Mouse (Mus musculus): ENCODE results near the gene Ly75. TPM values are rescaled to one million over a fixed set of nuclear protein-coding genes. Genes with fewer than 3 reads are reported as not detected.

Ly75 gene
- total RNA-seq, 2 experiments from 2014 or later, result 1.3 to 1.4 TPM

- intact Hi-C loops (cut with DNase I), result no loop called here
- DNase-seq, result no peak
Measured at GRCm38 (mm10) chr2:60328641-60329040, 54.5 kb downstream of the Ly75 start.

- intact Hi-C loops (cut with DNase I), result no loop called here
- no peak for DNase-seq
Measured at GRCm38 (mm10) chr2:60327581-60327980, 55.5 kb downstream of the Ly75 start.

GRCm38 (mm10) chr2:60326948-60327347 lies 56.2 kb downstream of the Ly75 start:
- DNase-seq, result no peak
- intact Hi-C loops (cut with DNase I), result no loop called here

- intact Hi-C loops (cut with DNase I), result no loop called here
- DNase-seq, result peak in 1 of 2 experiments; percentile 12
Measured at GRCm38 (mm10) chr2:60323411-60323810, 59.7 kb downstream of the Ly75 start.

- intact Hi-C loops (cut with DNase I), result no loop called here
- no peak for DNase-seq
Measured at GRCm38 (mm10) chr2:60322031-60322726, 60.9 kb downstream of the Ly75 start.

GRCm38 (mm10) chr2:60303796-60304195 lies 79.3 kb downstream of the Ly75 start:
- no peak for DNase-seq

GRCm38 (mm10) chr2:60299323-60299722 lies 83.8 kb downstream of the Ly75 start:
- DNase-seq, result no peak
- intact Hi-C loops (cut with DNase I), result no loop called here

More at GRCm38 (mm10) chr2:60303796-60304195, 79.3 kb downstream of the Ly75 start:
- intact Hi-C loops (cut with DNase I), result no loop called here

GRCm38 (mm10) chr2:60298266-60298665 lies 84.8 kb downstream of the Ly75 start:
- intact Hi-C loops (cut with DNase I), result no loop called here
- DNase-seq, result no peak

GRCm38 (mm10) chr2:60291381-60291780 lies 91.7 kb downstream of the Ly75 start:
- no peak for DNase-seq
- intact Hi-C loops (cut with DNase I), result no loop called here

- no peak for DNase-seq
- intact Hi-C loops (cut with DNase I), result no loop called here
Measured at GRCm38 (mm10) chr2:60289451-60289850, 93.7 kb downstream of the Ly75 start.

GRCm38 (mm10) chr2:60288606-60289005 lies 94.5 kb downstream of the Ly75 start:
- intact Hi-C loops (cut with DNase I), result no loop called here
- peak in 1 of 2 experiments; percentile 4 for DNase-seq

- intact Hi-C loops (cut with DNase I), result no loop called here
- no peak for DNase-seq
Measured at GRCm38 (mm10) chr2:60285107-60285617, 97.9 kb downstream of the Ly75 start.

GRCm38 (mm10) chr2:60284467-60284821 lies 98.7 kb downstream of the Ly75 start, which contains the start of gene Cd302:
Cd302 (minus strand) TSS chr2:60284488.
- DNase-seq, result no peak
- intact Hi-C loops (cut with DNase I), result no loop called here

- peak; percentile 74 to 77 for DNase-seq
- intact Hi-C loops (cut with DNase I), result no loop called here
Measured at GRCm38 (mm10) chr2:60283751-60284466, 99.2 kb downstream of the Ly75 start.

GRCm38 (mm10) chr2:60283208-60283750 lies 99.8 kb downstream of the Ly75 start:
- DNase-seq, result peak in 1 of 2 experiments; percentile 38
- intact Hi-C loops (cut with DNase I), result no loop called here

- intact Hi-C loops (cut with DNase I), result no loop called here
- no peak for DNase-seq
Measured at GRCm38 (mm10) chr2:60282625-60283024, 100.5 kb downstream of the Ly75 start.

- intact Hi-C loops (cut with DNase I), result no loop called here
- DNase-seq, result no peak
Measured at GRCm38 (mm10) chr2:60278627-60279026, 104.5 kb downstream of the Ly75 start.

GRCm38 (mm10) chr2:60269856-60270479 lies 113.1 kb downstream of the Ly75 start:
- intact Hi-C loops (cut with DNase I), result no loop called here
- no peak for DNase-seq

GRCm38 (mm10) chr2:60267567-60267966 lies 115.5 kb downstream of the Ly75 start:
- no peak for DNase-seq
- intact Hi-C loops (cut with DNase I), result no loop called here

- intact Hi-C loops (cut with DNase I), result no loop called here
Measured at GRCm38 (mm10) chr2:60260621-60261350, 122.3 kb downstream of the Ly75 start.

More at GRCm38 (mm10) chr2:60260621-60261350, 122.3 kb downstream of the Ly75 start:
- peak; percentile 27 to 50 for DNase-seq
